Mouse (Mus musculus) heart, embryonic 13.5 days (tissue): ENCODE measurements around the gene Fgfr2. TPM values are rescaled to one million over a fixed set of nuclear protein-coding genes. Genes with fewer than 3 reads are reported as not detected.
A peak's percentile ranks its signal among the peaks of the same experiment; 100 is the strongest.
"Not testable (repeated sequence)": the region's sequence is repeated elsewhere in the genome, so short reads cannot be mapped to it uniquely, and the experiment has no call there.

ENCODE experiments used
- ATAC-seq: fragments of 200-750 bp; cut with Nextera tagmentation; 2 replicates; pipeline ENCODE4 v1.8.0; 2017; ENCODE audit warnings: moderate TSS enrichment; ENCODE audit not compliant: insufficient number of reproducible peaks, low FRiP score, low TSS enrichment; ENCODE audit errors: extremely low read depth
- H3K27ac ChIP-seq: fragments of 300-500 bp; sonication (generic); replicated peaks from 2 replicates; pipeline ENCODE4 v1.5.1; 2015; ENCODE audit warnings: moderate library complexity, mild to moderate bottlenecking, inconsistent platforms
- H3K27me3 ChIP-seq: fragments of 300-500 bp; sonication (generic); replicated peaks from 2 replicates; pipeline ENCODE4 v1.6.1; 2015; ENCODE audit warnings: mild to moderate bottlenecking, inconsistent platforms
- H3K36me3 ChIP-seq: fragments of 300-500 bp; sonication (generic); 2 replicates; pipeline ENCODE4 v1.6.1; 2015; ENCODE audit warnings: mild to moderate bottlenecking, inconsistent platforms
- H3K4me1 ChIP-seq: fragments of 300-500 bp; sonication (generic); 2 replicates; pipeline ENCODE4 v1.6.1; 2015; ENCODE audit warnings: inconsistent platforms
- H3K4me2 ChIP-seq: fragments of 300-500 bp; sonication (generic); 2 replicates; pipeline ENCODE4 v1.6.1; 2015; ENCODE audit warnings: inconsistent platforms, mild to moderate bottlenecking, moderate library complexity
- H3K4me3 ChIP-seq: fragments of 300-500 bp; sonication (generic); 2 replicates; pipeline ENCODE4 v1.5.1; 2015; ENCODE audit warnings: moderate library complexity, mild to moderate bottlenecking, inconsistent platforms
- H3K9ac ChIP-seq: fragments of 300-500 bp; sonication (generic); 2 replicates; pipeline ENCODE4 v1.6.1; 2015; ENCODE audit warnings: inconsistent platforms, mild to moderate bottlenecking, moderate library complexity
- H3K9me3 ChIP-seq: fragments of 300-500 bp; sonication (generic); 2 replicates; pipeline ENCODE4 v1.6.1; 2016; ENCODE audit warnings: inconsistent platforms
- WGBS: fragments of 180-500 bp; shearing (Covaris S2); methylation state at CpG from one replicate; pipeline ENCODE4 v1.1.7; 2015; ENCODE audit warnings: mixed read lengths; 5-methylcytosine and 5-hydroxymethylcytosine counted together
- polyA plus RNA-seq: library from polyadenylated mRNA; unstranded; fragments of >200 nt; fragmentation: Nextera tagmentation; extraction: Ambion mirVana; gene quantifications from 2 replicates; pipeline ENCODE4 v1.2.1, GENCODE M21; 2015

Gene Fgfr2
- polyA plus RNA-seq, 1 experiment from 2014 or later, result 22.5 TPM

DNA sequence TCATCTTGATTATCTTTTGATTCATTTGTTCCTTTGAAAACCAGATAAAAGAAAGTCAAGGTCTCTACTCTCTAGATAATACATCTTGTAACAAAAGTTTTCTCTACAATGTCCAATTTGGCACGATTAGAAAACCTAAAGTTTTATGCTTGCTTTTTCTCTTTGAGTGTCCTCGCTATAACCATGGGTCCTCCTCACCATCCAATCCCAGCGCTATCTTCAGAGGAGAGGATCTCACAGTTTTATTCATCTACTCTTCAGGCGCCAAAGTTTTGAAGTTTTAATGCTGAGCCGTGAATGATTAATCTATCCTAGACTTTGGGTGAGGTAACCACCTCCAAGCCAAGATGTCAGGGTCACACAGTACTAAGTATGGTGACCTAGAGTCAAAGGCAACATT, 2687.4 kb downstream of the Fgfr2 start:
- ATAC-seq, result no peak
- no peak overlapping the region for H3K4me3 ChIP-seq
- WGBS, result 90% methylated on average over 5 of the region's 5 CpGs

DNA sequence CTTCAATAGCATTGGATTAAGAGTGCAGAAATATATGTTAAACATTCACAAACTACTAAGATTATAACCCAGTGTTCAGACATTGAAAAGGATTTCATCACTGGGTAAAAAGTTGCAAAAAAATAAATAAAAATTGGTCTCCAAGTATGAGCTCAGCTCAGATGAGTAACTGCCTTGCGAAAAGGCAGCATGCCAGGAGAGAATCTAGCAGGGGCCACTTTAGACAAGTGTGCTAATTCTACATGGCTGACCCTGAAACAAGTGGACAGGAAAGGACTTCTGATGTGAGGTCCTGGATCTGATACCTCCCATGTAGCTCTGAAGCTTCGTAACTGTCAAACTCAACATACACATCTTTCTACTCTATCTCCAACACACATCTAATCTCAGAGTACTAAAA, 2691.0 kb downstream of the Fgfr2 start:
- no peak overlapping the region for H3K4me3 ChIP-seq
- H3K4me2 ChIP-seq, result no peak overlapping the region
- peaks cover 9% of the 10 kb centered on the region; the same call in 1 of the 2 replicates for H3K36me3 ChIP-seq
- H3K9ac ChIP-seq, result no peak overlapping the region
- 80% methylated on average over 2 of the region's 2 CpGs for WGBS
- peaks cover 21% of the 10 kb centered on the region for H3K4me1 ChIP-seq
- ATAC-seq, result no peak
- no peak overlapping the region for H3K27ac ChIP-seq
- no peaks in the 10 kb centered on the region for H3K27me3 ChIP-seq
- H3K9me3 ChIP-seq, result no peaks in the 10 kb centered on the region

More for the DNA sequence above, 2687.4 kb downstream of the Fgfr2 start:
- Histone ChIP-seq H3K4me2 (no peak overlapping the region), H3K9ac (no peak overlapping the region), H3K4me1 (peaks cover 11% of the 10 kb centered on the region), H3K27me3 (no peaks in the 10 kb centered on the region), H3K27ac (no peak overlapping the region), H3K9me3 (no peaks in the 10 kb centered on the region), H3K36me3 (peaks cover 26% of the 10 kb centered on the region)

DNA sequence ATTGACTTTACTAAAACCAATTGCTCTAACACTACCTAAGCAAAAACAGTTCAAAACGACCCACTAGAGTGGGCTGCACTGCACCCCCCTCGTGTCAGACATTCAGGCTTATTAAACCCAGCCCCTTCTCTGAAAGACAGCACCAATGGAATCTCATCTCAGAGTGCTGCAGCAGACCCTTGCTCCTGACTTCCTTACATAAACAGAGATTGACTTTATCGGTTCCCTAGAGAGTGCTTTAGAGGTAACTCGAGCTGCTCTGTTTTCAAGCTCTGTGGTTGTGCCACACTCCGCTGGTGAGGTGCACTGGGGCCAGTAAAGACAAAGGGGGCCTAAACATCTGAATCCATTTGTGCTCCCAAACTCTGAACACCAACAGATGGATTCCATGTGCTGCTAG, 2696.6 kb downstream of the Fgfr2 start:
- H3K4me2 ChIP-seq, result peak overlapping the region; percentile 29
- WGBS, result 8% methylated on average over 5 of the region's 5 CpGs
- H3K27ac ChIP-seq, result no peak overlapping the region; the same call in 1 of the 2 replicates

DNA sequence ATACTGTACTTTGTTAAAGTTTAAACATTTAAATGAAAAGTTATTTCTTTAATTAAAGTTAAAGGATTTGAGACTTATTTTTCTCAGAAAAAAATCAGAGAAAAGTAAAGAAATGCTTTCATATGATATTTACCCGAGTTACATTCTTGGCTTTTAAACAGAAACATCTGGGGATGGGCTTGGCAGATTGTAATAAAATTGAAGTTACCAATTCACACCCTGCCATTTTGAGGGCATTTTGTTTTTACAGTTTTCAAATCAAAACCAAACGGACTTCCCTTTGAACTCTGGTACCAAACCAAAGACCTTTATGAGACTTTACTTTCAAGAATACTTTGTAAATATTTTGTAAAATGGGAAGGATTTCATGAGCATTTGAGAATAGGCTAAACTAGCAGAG, 2697.2 kb downstream of the Fgfr2 start:
- Histone ChIP-seq H3K9me3 (no peaks in the 10 kb centered on the region), H3K4me2 (no peak overlapping the region), H3K27me3 (no peaks in the 10 kb centered on the region), H3K4me1 (peaks cover 27% of the 10 kb centered on the region), H3K36me3 (no peaks in the 10 kb centered on the region), H3K9ac (no peak overlapping the region), H3K4me3 (no peak overlapping the region), H3K27ac (no peak overlapping the region)
- ATAC-seq, result no peak
- 69% methylated on average over 2 of the region's 2 CpGs for WGBS

More for the DNA sequence above, 2696.6 kb downstream of the Fgfr2 start:
- Histone ChIP-seq H3K4me1 (peaks cover 32% of the 10 kb centered on the region), H3K4me3 (no peak overlapping the region), H3K36me3 (no peaks in the 10 kb centered on the region), H3K9ac (0 out of 2 replicates have a peak overlapping the region, but pooled peaks have one; percentile 8), H3K9me3 (no peaks in the 10 kb centered on the region), H3K27me3 (no peaks in the 10 kb centered on the region)
- no peak for ATAC-seq

DNA sequence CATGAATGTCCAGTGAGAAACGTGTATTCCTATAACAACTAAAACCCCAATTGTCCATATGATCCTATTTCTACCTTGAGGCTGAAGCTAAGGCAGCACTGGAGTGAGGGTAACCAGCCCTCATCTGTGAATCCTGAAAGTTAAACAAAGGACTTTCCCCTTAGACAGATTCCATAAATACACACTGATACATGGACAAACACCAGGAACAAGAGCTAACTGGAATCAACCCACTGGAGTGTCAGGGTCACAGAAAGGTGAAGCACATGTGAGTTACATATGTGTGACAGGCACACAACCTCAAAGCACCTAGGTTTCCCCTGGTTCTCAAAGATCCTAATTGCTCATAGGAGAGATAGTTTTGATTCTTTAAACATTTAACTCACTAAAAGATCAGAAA, 2703.2 kb downstream of the Fgfr2 start:
- Histone ChIP-seq H3K9ac (no peak overlapping the region), H3K36me3 (peaks cover 18% of the 10 kb centered on the region), H3K27me3 (no peaks in the 10 kb centered on the region), H3K4me2 (no peak overlapping the region), H3K9me3 (no peaks in the 10 kb centered on the region), H3K27ac (peak overlapping the region; percentile 57), H3K4me3 (no peak overlapping the region), H3K4me1 (peaks cover 17% of the 10 kb centered on the region)
- ATAC-seq, result no peak
- WGBS, result 70% methylated on average over 1 of the region's 1 CpGs

DNA sequence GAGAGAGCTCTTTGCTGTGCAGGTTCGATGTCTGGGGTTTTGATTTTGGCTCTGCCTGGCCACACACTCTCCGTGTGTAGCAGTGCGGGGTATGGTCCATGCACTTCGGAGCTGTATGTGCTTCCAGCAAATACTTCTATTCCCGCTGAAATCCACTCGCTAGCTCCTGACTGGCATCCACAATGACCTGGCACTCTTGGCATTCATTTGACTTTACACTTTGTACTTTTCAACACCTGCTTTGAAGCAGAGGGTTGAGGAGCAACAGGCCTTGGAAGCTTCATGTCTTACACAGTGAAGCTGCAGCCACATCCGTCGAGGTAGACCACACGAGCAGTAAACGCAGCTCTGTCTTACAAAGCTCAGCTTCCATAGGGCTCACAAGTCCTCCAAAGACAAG, 2715.5 kb downstream of the Fgfr2 start:
- no peak for ATAC-seq
- peak overlapping the region; percentile 27 for H3K4me2 ChIP-seq
- 0 out of 2 replicates have a peak overlapping the region, but pooled peaks have one; percentile 26 for H3K9ac ChIP-seq
- H3K27ac ChIP-seq, result peak overlapping the region; percentile 70
- H3K36me3 ChIP-seq, result peaks cover 2% of the 10 kb centered on the region; the same call in 1 of the 2 replicates
- no peak overlapping the region for H3K4me3 ChIP-seq
- 47% methylated on average over 10 of the region's 10 CpGs for WGBS
- H3K27me3 ChIP-seq, result no peaks in the 10 kb centered on the region
- H3K4me1 ChIP-seq, result peaks cover 26% of the 10 kb centered on the region
- no peaks in the 10 kb centered on the region for H3K9me3 ChIP-seq

DNA sequence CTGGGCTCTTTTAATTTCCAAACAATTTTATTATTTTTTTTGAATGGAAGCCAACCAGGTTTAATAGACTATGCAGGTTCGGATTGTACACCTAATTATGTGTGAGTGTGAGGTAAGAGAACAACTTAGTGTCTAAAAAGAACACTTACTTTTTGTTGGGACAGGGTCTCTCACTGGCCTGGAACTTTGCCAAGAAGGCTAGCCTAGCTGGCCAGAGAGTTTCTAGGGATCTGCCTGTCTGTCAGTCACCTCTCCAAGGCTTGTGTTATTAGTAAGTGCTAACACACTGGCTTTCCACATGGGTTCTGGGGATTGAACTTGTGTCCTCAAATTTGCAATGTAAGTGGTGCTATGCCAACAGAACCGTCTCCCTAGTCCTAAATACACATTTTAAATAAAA, 2719.8 kb downstream of the Fgfr2 start:
- Histone ChIP-seq H3K27ac (no peak overlapping the region), H3K36me3 (peaks cover 16% of the 10 kb centered on the region), H3K4me2 (no peak overlapping the region), H3K4me3 (no peak overlapping the region), H3K4me1 (peaks cover 22% of the 10 kb centered on the region), H3K9ac (no peak overlapping the region), H3K9me3 (no peaks in the 10 kb centered on the region), H3K27me3 (no peaks in the 10 kb centered on the region)
- ATAC-seq, result no peak
- WGBS, result 69% methylated on average over 2 of the region's 2 CpGs

DNA sequence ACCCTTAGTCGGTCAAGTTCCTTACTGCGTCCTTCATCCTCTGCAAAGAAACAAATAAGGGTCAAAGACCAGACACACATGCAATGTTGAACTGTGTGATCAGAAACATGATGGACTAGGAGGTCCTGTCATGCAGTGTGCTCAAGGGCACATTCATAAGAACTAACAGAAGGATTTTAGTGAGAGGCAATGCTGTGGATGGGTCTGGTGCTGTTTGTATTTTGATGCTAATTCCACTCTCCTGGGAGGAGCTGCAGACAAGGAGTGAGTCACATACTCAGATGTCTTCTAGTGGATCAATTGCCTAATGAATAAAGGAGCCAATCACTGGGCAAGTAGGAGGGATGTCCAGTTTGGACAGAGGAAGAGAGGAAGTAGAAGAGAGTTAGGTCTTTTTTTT, 2728.5 kb downstream of the Fgfr2 start:
- Histone ChIP-seq H3K27ac (no peak overlapping the region), H3K4me2 (no peak overlapping the region), H3K9me3 (no peaks in the 10 kb centered on the region), H3K27me3 (no peaks in the 10 kb centered on the region), H3K36me3 (peaks cover 43% of the 10 kb centered on the region), H3K4me1 (no peaks in the 10 kb centered on the region), H3K4me3 (no peak overlapping the region), H3K9ac (no peak overlapping the region)
- ATAC-seq, result no peak
- WGBS, result 93% methylated on average over 2 of the region's 2 CpGs

DNA sequence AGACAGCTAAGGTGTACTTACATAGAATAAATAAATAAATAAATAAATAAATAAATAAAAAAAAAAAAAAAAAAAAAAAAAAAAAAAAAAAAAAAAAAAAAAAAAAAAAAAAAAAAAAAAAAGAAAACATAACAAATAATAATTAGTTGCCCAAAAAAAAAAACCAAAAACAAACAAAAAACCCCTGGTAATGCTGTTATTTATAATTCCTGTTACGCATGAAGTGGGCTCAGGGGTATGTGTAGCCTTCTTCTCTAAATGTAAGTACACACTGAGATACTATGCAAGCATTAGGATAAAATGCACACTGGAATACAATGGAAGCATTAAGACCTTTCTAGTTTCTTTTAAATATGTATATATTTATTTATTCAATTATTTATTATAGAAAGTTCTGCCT, 2733.1 kb downstream of the Fgfr2 start:
- not testable (repeated sequence) for H3K9me3 ChIP-seq, H3K27ac ChIP-seq, H3K4me2 ChIP-seq, ATAC-seq, H3K4me3 ChIP-seq, H3K4me1 ChIP-seq, H3K27me3 ChIP-seq, H3K9ac ChIP-seq
- peaks cover 54% of the 10 kb centered on the region for H3K36me3 ChIP-seq
- 95% methylated on average over 1 of the region's 1 CpGs for WGBS

DNA sequence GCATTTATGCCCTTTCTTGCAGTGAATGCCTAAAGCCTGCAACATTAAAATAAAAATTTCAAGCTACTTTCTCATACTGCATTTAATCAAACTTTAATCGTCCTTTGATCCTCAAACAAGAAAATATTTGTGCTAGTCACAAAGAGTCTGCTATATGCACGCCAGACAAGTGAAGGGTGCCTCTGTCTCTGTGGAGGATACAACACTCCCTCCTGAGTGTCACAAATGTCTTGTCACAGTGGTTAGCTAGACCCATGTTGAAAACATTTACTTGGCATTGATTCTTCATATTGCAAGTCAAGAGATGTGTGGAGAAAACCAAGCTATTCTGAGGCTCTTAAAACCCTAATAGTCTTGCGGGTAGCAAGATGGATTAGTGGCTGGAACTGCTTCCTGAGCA, 2736.8 kb downstream of the Fgfr2 start:
- no peak for ATAC-seq
- no peak overlapping the region for H3K27ac ChIP-seq
- H3K9ac ChIP-seq, result no peak overlapping the region
- 74% methylated on average over 3 of the region's 3 CpGs for WGBS
- peaks cover 37% of the 10 kb centered on the region for H3K36me3 ChIP-seq
- no peaks in the 10 kb centered on the region for H3K27me3 ChIP-seq
- no peak overlapping the region for H3K4me3 ChIP-seq
- H3K4me2 ChIP-seq, result no peak overlapping the region
- no peaks in the 10 kb centered on the region for H3K4me1 ChIP-seq
- no peaks in the 10 kb centered on the region for H3K9me3 ChIP-seq

DNA sequence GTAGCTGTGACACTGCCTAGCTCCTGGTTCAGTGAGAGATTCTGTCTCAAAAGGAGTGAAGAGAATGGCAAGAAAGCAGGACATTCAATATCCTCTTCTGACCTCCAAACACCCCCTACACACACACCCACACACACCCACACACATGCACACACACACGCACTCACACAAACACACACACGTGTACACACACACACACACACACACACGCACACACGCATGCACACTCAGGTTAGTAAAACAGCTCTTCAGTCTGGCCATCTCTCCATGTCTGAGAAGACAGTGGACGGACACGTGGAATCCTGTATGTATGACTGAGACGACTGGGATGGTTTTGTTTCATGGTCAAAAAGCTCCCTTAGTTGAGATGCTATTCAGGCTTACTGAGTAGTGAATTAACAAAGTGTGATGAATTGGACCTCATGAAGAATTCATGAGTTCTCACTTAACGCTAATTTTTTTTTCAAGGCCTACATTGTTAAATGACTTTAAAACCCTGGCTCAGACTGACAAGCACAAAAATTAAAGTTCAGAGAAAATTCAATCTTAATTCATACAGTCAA, 2737.3 kb downstream of the Fgfr2 start:
- ATAC-seq, result no peak
- no peaks in the 10 kb centered on the region for H3K9me3 ChIP-seq
- H3K4me2 ChIP-seq, result no peak overlapping the region
- no peak overlapping the region for H3K27ac ChIP-seq
- no peak overlapping the region for H3K9ac ChIP-seq
- WGBS, result 90% methylated on average over 8 of the region's 8 CpGs
- no peaks in the 10 kb centered on the region for H3K27me3 ChIP-seq
- no peak overlapping the region for H3K4me3 ChIP-seq
- H3K4me1 ChIP-seq, result no peaks in the 10 kb centered on the region
- peaks cover 33% of the 10 kb centered on the region for H3K36me3 ChIP-seq

DNA sequence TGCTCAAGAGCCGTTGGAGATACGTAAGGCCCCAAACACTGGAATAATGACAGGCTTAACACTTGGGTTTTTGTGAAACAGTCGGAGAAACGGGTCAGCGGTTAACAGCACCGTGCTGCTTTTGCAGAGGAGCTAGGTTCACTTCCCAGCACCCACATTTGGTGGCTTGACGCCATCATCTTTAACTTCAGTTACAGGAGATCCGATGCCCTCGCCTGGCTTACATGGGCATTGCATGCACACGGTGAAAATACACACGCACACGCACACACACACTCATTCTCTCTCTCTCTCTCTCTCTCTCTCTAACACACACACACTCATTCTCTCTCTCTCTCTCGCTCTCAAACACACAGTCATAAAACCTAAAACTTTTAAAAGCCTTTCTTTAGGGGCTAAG, 2741.0 kb downstream of the Fgfr2 start:
- no peak overlapping the region for H3K4me3 ChIP-seq
- no peak overlapping the region for H3K4me2 ChIP-seq
- 90% methylated on average over 13 of the region's 13 CpGs for WGBS
- no peaks in the 10 kb centered on the region for H3K9me3 ChIP-seq
- no peak for ATAC-seq
- H3K9ac ChIP-seq, result no peak overlapping the region
- H3K27me3 ChIP-seq, result no peaks in the 10 kb centered on the region
- peaks cover 17% of the 10 kb centered on the region for H3K36me3 ChIP-seq
- H3K4me1 ChIP-seq, result no peaks in the 10 kb centered on the region
- no peak overlapping the region for H3K27ac ChIP-seq
